Mouse (Mus musculus) liver, postnatal 0 days (tissue): Measurements from ENCODE around the gene Cacng2.

ENCODE experiments used
- CTCF ChIP-seq: sonication (generic); IDR thresholded peaks from 2 replicates; pipeline ENCODE4 v1.5.1; 2016; ENCODE audit warnings: antibody characterized with exemption, low read depth
- EP300 ChIP-seq: IDR thresholded peaks from 2 replicates; pipeline ENCODE4 v1.6.1; 2016; ENCODE audit warnings: antibody characterized with exemption, low read depth, mild to moderate bottlenecking

DNA sequence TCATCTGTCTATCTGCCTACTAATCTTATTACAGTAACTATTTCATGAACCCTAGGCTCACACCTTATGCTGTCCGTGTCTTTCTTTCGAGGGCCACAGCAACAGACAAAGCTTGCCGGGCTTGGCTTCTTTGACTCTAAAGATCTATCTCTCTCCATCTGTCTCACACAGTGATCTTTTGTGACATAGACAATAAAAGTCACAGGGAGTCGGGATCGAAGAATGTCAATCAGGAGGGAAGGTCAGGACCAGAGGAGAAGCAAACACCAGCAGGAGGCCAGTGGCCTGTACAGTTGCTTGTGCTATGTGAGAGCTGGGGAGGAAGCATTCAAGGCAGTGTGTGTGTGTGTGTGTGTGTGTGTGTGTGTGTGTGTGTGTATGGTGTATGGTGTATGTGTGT is 54.3 kb downstream of the Cacng2 start:
- TF ChIP-seq CTCF (no peak), EP300 (no peak)
